Mouse (Mus musculus) testis, postnatal 10 days (tissue): ENCODE measurements around the gene Pbx4.

Experiments used
- DNase-seq: peaks from one replicate; pipeline ENCODE4 v3.0.0; 2021; ENCODE audit warnings: low spot score

The Pbx4 gene

GRCm38 (mm10) chr8:69832298-69832853 is at the start of gene Pbx4:
Gene Pbx4, plus strand, starts transcription at chr8:69832491.
- peak; percentile 90 for DNase-seq

GRCm38 (mm10) chr8:69789105-69789504 is 43.2 kb upstream of the Pbx4 start:
- peak; percentile 29 for DNase-seq

- peak; percentile 29 for DNase-seq
Observed at GRCm38 (mm10) chr8:69789731-69790130, 42.6 kb upstream of the Pbx4 start.

GRCm38 (mm10) chr8:69790364-69790763 is 41.9 kb upstream of the Pbx4 start:
- peak; percentile 42 for DNase-seq

GRCm38 (mm10) chr8:69790773-69791367 is 41.4 kb upstream of the Pbx4 start, which contains the start of the genes Atp13a1 and Zfp866:
Gene Atp13a1, plus strand, starts transcription at chr8:69791163.
Gene Zfp866, minus strand, starts transcription at chr8:69791178.
- peak; percentile 89 for DNase-seq

GRCm38 (mm10) chr8:69791415-69792068 is 40.7 kb upstream of the Pbx4 start:
- DNase-seq, result peak; percentile 75

GRCm38 (mm10) chr8:69793666-69794065 is 38.6 kb upstream of the Pbx4 start:
- DNase-seq, result peak; percentile 36

GRCm38 (mm10) chr8:69794096-69794495 is 38.2 kb upstream of the Pbx4 start:
- DNase-seq, result peak; percentile 27

GRCm38 (mm10) chr8:69794901-69795300 is 37.4 kb upstream of the Pbx4 start:
- peak; percentile 27 for DNase-seq

- peak; percentile 34 for DNase-seq
Observed at GRCm38 (mm10) chr8:69796721-69797345, 35.5 kb upstream of the Pbx4 start.

GRCm38 (mm10) chr8:69797661-69798060 is 34.6 kb upstream of the Pbx4 start:
- DNase-seq, result peak; percentile 31

- peak; percentile 45 for DNase-seq
Observed at GRCm38 (mm10) chr8:69799261-69799660, 33.0 kb upstream of the Pbx4 start.

- peak; percentile 36 for DNase-seq
Observed at GRCm38 (mm10) chr8:69799946-69800345, 32.3 kb upstream of the Pbx4 start.

GRCm38 (mm10) chr8:69801796-69802195 is 30.5 kb upstream of the Pbx4 start:
- DNase-seq, result peak; percentile 26

- DNase-seq, result peak; percentile 32
Observed at GRCm38 (mm10) chr8:69802216-69802615, 30.1 kb upstream of the Pbx4 start.

GRCm38 (mm10) chr8:69803366-69803765 is 28.9 kb upstream of the Pbx4 start:
- peak; percentile 38 for DNase-seq

- peak; percentile 29 for DNase-seq
Observed at GRCm38 (mm10) chr8:69804537-69804936, 27.8 kb upstream of the Pbx4 start.

GRCm38 (mm10) chr8:69805086-69805485 is 27.2 kb upstream of the Pbx4 start:
- peak; percentile 38 for DNase-seq

- peak; percentile 44 for DNase-seq
Observed at GRCm38 (mm10) chr8:69805491-69805890, 26.8 kb upstream of the Pbx4 start.

GRCm38 (mm10) chr8:69807236-69807635 is 25.1 kb upstream of the Pbx4 start:
- no peak for DNase-seq

GRCm38 (mm10) chr8:69808094-69808863 is 24.0 kb upstream of the Pbx4 start, which contains the start of gene Gmip:
Gene Gmip, plus strand, starts transcription at chr8:69808679.
- peak; percentile 88 for DNase-seq

- peak; percentile 49 for DNase-seq
Observed at GRCm38 (mm10) chr8:69808864-69809403, 23.4 kb upstream of the Pbx4 start.
